Mouse (Mus musculus): Measurements from ENCODE around the gene Zglp1. TPM values are rescaled to one million over a fixed set of nuclear protein-coding genes. Genes with fewer than 3 reads are reported as not detected.

Zglp1 gene
- polyA plus RNA-seq, 1 experiment from 2014 or later: 0.39 TPM

DNA sequence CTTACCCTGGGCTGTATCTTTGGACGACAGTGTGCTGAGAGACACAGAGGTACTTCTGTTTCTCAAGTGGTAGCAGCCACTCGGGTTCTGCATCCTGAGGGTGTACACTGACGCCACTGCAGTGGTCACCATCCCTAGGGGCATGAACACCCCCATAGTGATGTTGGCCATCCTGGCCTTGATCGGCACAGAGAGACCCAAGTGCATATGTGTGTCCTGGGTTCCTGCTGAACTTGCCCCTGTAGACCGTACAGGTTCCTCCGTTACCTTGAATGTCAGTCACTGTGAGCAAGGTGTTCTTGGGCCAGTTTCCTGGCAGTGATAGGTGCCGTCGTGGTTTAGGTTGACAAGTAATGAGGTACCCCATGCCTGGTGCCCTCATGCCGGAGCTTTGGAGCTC, 26.5 kb upstream of the Zglp1 start:
- H3K36me3 ChIP-seq: peaks cover 20% of the 10 kb centered on the region
- WGBS: 93% methylated on average over 9 of the region's 9 CpGs
- H3K27me3 ChIP-seq: no peaks in the 10 kb centered on the region
- no peak overlapping the region for H3K27ac ChIP-seq (replicated peaks)
- peaks cover 17% of the 10 kb centered on the region for H3K4me1 ChIP-seq
- H3K9me3 ChIP-seq (replicated peaks): no peaks in the 10 kb centered on the region
- H3K4me3 ChIP-seq (replicated peaks): no peak overlapping the region
- no peak overlapping the region for H3K9ac ChIP-seq
- ATAC-seq (ENCODE audit: insufficient number of reproducible peaks, low FRiP score, low TSS enrichment, low read depth): no peak
- H3K4me2 ChIP-seq (replicated peaks): no peak overlapping the region

DNA sequence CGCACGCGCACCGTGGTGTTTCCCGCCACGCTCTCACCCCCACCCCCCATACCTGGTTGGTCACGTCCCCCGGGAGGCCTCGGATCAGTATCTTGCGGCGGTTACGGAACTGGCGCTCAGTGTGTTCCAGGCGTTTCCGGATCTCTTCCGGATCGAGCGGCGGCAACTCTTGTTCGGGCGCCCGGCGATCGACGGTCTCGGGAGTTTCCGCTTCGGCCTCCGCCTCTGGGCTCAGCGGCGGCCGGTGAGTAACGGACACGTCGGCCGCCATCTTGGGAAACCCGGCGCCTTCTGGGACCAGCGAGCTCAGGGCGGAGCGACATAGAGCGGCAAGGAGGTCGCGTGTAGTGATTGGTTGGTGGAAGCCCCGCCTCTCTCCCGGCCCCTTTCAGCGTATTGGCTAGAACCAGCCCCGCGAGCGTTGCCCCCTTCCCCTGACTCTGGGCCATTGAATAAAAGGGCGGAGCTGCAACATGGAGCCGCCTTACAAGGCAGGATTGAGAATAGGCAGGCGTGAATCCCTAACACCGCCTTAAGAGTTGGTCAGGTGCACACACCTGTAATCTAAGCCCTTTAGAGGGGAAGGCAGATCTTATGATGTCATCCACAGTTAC, 24.9 kb upstream of the Zglp1 start, which contains the start of the genes Gm38431 and Raver1:
Gene Gm38431, minus strand, starts transcription at position 291 of the 614 bp plus-strand sequence.
Gene Raver1, minus strand, starts transcription at position 302 of the 614 bp plus-strand sequence.
- WGBS: under 1% methylated on average over 54 of the region's 54 CpGs
- Histone ChIP-seq H3K27me3 (no peaks in the 10 kb centered on the region), H3K36me3 (peaks cover 35% of the 10 kb centered on the region), H3K4me1 (peaks cover 17% of the 10 kb centered on the region), H3K9ac (peak within 1 kb of the TSS; percentile 76), H3K4me2 (replicated peaks) (peak within 1 kb of the TSS; percentile 79), H3K27ac (replicated peaks) (peak within 1 kb of the TSS; percentile 91), H3K9me3 (replicated peaks) (no peaks in the 10 kb centered on the region), H3K4me3 (replicated peaks) (peak within 1 kb of the TSS; percentile 81)
- ATAC-seq (ENCODE audit: insufficient number of reproducible peaks, low FRiP score, low TSS enrichment, low read depth): peak; percentile 100

DNA sequence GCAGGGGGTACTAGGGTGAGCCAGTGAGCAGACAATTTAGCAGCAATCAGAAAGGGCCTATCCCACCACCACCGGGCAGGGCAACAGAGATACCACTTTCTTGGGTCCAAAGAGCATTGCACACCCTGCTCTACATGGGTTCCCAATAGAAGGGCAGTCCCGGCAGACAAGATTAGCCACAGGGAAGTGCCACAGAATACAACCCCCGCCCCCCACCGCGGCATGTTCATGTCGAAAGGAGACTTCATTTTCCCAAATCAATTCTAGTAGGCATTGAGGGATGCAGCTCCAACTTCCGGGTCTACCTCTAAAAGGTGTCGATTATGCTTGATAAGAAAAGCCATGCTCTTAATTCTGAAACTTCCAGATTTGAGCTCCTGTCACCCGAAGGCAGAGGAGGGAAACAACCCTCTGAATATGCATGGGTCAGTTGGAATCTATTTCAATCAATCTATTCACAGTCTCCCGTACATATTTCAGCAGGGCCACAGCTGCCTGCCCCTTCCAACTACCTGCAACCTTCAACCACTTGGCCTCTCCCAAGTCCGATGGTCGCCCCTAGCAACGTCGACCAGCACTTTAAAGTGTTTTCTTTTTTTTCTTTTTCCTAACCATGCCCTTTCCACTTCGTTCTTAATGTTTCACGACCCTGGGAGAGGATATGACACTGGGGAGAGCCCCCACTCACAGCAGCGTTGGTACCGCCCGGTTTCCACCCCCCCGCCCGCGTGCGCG, 24.2 kb upstream of the Zglp1 start:
- peak overlapping the region; percentile 79 for H3K4me2 ChIP-seq (replicated peaks)
- peak overlapping the region; percentile 91 for H3K27ac ChIP-seq (replicated peaks)
- peaks cover 42% of the 10 kb centered on the region for H3K36me3 ChIP-seq
- 1% methylated on average over 24 of the region's 24 CpGs for WGBS
- H3K9me3 ChIP-seq (replicated peaks): no peaks in the 10 kb centered on the region
- peaks cover 17% of the 10 kb centered on the region for H3K4me1 ChIP-seq
- no peak for ATAC-seq (ENCODE audit: insufficient number of reproducible peaks, low FRiP score, low TSS enrichment, low read depth)
- peak overlapping the region; percentile 81 for H3K4me3 ChIP-seq (replicated peaks)
- H3K9ac ChIP-seq: peak overlapping the region; percentile 76
- no peaks in the 10 kb centered on the region for H3K27me3 ChIP-seq

DNA sequence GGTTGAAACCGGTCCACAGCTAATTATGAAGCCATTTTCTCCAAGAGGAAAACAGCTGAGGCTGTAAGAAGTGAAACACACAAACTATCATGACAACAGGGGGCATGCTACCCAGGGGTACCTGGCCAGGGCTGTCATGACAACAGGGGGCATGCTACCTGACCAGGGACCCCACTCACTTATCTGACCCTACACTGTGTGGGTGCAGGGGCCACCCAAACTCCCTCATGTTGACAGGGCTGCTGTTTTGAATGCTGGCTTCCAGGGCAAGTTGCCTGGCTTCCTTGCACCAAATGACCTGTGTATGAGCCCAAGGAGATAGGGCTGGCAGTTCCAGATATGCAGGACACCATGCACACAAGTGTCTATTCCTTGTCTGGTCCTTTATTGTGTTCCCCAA, 23.6 kb upstream of the Zglp1 start:
- 90% methylated on average over 1 of the region's 1 CpGs for WGBS
- Histone ChIP-seq H3K9me3 (replicated peaks) (no peaks in the 10 kb centered on the region), H3K4me3 (replicated peaks) (peak overlapping the region; percentile 81), H3K4me1 (peaks cover 17% of the 10 kb centered on the region), H3K27me3 (no peaks in the 10 kb centered on the region), H3K4me2 (replicated peaks) (peak overlapping the region; percentile 79), H3K27ac (replicated peaks) (no peak overlapping the region), H3K36me3 (peaks cover 48% of the 10 kb centered on the region), H3K9ac (peak overlapping the region; percentile 21; the same call in 1 of the 2 replicates)
- ATAC-seq (ENCODE audit: insufficient number of reproducible peaks, low FRiP score, low TSS enrichment, low read depth): no peak

DNA sequence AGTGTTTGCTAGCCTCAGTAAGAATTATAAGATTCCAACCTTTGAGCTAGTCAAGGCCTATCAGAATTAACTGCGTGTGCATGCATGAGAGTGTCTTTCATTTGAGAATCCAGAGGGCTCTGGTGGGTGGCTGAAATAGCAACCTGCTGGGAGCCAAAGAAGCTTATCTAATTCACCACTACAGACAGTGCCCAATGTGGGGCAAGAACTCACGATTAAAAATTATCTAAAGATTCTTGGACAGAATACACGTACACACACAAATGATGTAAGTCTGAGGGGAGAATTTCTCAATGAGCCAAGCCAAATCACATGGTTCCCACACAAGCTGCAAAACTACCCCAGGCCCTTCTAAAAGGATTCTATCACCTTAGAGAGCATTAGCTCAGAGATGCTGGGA, 16.4 kb upstream of the Zglp1 start:
- 93% methylated on average over 3 of the region's 3 CpGs for WGBS
- H3K27ac ChIP-seq (replicated peaks): no peak overlapping the region

DNA sequence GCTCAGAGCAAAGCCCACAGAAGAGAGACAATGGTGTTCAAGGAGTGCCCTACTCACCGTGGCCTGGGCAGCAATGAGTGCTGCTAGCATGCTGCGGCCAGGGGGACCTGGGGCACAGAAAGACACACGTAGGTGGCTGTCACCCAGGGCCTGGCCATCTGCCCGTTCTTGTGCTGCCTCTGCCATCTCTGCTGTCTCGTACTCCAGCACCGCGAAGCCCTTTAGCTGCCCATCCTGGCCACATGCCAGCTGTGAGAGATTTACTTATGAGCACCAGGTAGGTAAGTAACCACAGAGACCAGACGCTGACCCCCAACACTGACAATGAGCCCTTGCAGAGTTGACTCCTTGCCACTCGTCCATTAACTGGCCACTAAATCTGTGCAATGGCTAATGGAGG, 14.2 kb upstream of the Zglp1 start:
- Histone ChIP-seq H3K9me3 (replicated peaks) (no peaks in the 10 kb centered on the region), H3K4me1 (no peaks in the 10 kb centered on the region), H3K36me3 (peaks cover 93% of the 10 kb centered on the region), H3K9ac (no peak overlapping the region), H3K4me2 (replicated peaks) (no peak overlapping the region), H3K4me3 (replicated peaks) (no peak overlapping the region), H3K27me3 (no peaks in the 10 kb centered on the region), H3K27ac (replicated peaks) (no peak overlapping the region)
- no peak for ATAC-seq (ENCODE audit: insufficient number of reproducible peaks, low FRiP score, low TSS enrichment, low read depth)
- WGBS: 87% methylated on average over 9 of the region's 9 CpGs

More for the DNA sequence above, 16.4 kb upstream of the Zglp1 start:
- Histone ChIP-seq H3K9ac (no peak overlapping the region), H3K9me3 (replicated peaks) (no peaks in the 10 kb centered on the region), H3K4me2 (replicated peaks) (no peak overlapping the region), H3K4me1 (no peaks in the 10 kb centered on the region), H3K4me3 (replicated peaks) (no peak overlapping the region), H3K36me3 (peaks cover 93% of the 10 kb centered on the region), H3K27me3 (no peaks in the 10 kb centered on the region)
- ATAC-seq (ENCODE audit: insufficient number of reproducible peaks, low FRiP score, low TSS enrichment, low read depth): no peak

DNA sequence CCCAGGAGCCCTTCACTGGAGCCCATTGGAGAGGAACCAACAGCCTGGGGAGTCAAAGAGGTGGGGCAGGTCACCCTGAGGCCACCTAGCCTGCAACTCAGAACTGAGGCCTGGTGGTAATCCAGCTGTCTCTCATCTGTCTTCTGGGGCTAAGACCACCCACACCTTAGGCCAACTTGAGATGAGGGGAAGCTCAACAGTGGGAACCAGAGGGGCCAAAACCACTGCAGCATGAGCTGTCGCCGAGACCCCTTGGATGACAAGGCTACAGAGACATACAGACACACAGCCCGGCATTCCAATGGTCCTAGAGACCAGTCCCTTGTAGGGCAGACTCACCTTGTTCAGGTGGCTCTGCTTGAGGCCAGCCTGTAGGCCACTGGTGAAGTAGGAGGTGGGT, 8.7 kb upstream of the Zglp1 start:
- WGBS: 89% methylated on average over 3 of the region's 3 CpGs
- no peak overlapping the region for H3K9ac ChIP-seq
- H3K36me3 ChIP-seq: peaks cover 64% of the 10 kb centered on the region
- no peak for ATAC-seq (ENCODE audit: insufficient number of reproducible peaks, low FRiP score, low TSS enrichment, low read depth)
- no peaks in the 10 kb centered on the region for H3K9me3 ChIP-seq (replicated peaks)
- H3K4me1 ChIP-seq: peaks cover 15% of the 10 kb centered on the region
- H3K4me3 ChIP-seq (replicated peaks): no peak overlapping the region
- no peak overlapping the region for H3K27ac ChIP-seq (replicated peaks)
- no peaks in the 10 kb centered on the region for H3K27me3 ChIP-seq
- H3K4me2 ChIP-seq (replicated peaks): no peak overlapping the region

DNA sequence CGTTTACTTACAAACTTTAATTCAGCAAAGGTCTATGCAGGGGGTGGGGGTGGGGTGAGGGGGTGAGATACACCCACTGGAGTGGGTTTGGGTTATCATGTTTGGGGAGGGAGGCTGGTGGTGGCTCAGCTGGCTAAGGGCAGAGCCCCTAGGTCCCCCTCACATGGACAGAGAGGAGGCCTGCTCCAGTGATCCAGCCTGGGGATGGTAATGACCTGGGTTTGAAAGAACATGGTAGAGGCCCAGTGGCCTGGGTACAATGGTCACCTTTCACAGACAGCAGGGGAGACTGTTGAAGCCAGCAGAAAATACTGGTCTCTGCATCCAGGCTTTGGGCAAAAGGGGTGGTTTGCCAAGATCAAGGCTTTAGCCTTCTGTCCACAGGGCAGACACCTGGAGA, 7.3 kb upstream of the Zglp1 start:
- no peak overlapping the region for H3K27ac ChIP-seq (replicated peaks)
- no peak overlapping the region for H3K9ac ChIP-seq
- peaks cover 15% of the 10 kb centered on the region for H3K4me1 ChIP-seq
- H3K4me2 ChIP-seq (replicated peaks): peak overlapping the region; percentile 85; the same call in 1 of the 2 replicates
- ATAC-seq (ENCODE audit: insufficient number of reproducible peaks, low FRiP score, low TSS enrichment, low read depth): no peak
- no peaks in the 10 kb centered on the region for H3K9me3 ChIP-seq (replicated peaks)
- WGBS: 77% methylated on average over 1 of the region's 1 CpGs
- peaks cover 54% of the 10 kb centered on the region for H3K36me3 ChIP-seq
- no peaks in the 10 kb centered on the region for H3K27me3 ChIP-seq
- H3K4me3 ChIP-seq (replicated peaks): no peak overlapping the region

DNA sequence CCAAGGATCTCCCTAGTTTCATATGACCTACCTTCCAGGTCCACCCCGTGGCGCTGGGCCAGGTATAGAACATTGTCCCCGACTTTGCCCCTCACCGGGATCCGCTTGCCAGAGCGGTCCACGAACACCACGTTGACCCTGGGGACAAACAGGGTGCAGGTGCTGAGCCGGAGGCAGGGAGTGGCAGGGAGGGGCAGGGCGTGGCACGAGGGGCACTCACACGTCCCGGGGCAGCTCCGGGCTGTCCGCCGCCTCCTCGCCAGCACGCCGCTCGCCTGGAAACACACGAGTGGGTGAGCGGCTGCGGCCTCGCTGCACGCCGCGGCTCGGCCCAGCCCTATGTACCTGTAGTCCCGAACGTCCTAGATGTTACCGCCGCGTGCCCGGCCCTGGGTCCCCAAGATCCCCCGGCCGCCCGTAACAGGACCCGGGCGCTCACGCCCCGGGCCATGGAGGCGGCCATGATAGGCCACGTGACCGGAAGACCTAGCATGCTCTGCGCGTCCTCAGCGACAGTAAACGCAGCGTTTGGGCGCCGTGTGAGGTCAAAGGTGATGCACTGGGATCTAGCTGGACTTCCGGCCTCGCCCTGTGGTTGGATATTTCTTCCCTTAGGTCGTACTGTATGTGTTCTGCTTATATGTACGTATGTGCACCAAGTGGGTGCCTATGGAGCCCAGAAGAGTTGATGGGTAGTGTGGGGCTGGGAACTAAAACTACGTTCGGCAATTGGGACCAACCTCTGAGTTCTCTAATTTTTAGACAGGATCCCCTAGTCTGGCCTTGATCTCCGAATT, 6.3 kb upstream of the Zglp1 start, which contains the start of the genes Gm49373 and Fdx1l:
Gene Gm49373, minus strand, starts transcription at position 53 of the 797 bp plus-strand sequence.
Gene Fdx1l, minus strand, starts transcription at position 571 of the 797 bp plus-strand sequence.
- ATAC-seq (ENCODE audit: insufficient number of reproducible peaks, low FRiP score, low TSS enrichment, low read depth): peak; percentile 91
- H3K4me2 ChIP-seq (replicated peaks): peak within 1 kb of the TSS; percentile 85
- H3K9me3 ChIP-seq (replicated peaks): no peaks in the 10 kb centered on the region
- peak within 1 kb of the TSS; percentile 93 for H3K4me3 ChIP-seq (replicated peaks)
- H3K4me1 ChIP-seq: peaks cover 15% of the 10 kb centered on the region
- peaks cover 45% of the 10 kb centered on the region for H3K36me3 ChIP-seq
- no peaks in the 10 kb centered on the region for H3K27me3 ChIP-seq
- peak within 1 kb of the TSS; percentile 73 for H3K27ac ChIP-seq (replicated peaks)
- H3K9ac ChIP-seq: peak within 1 kb of the TSS; percentile 80
- 2% methylated on average over 58 of the region's 58 CpGs for WGBS

DNA sequence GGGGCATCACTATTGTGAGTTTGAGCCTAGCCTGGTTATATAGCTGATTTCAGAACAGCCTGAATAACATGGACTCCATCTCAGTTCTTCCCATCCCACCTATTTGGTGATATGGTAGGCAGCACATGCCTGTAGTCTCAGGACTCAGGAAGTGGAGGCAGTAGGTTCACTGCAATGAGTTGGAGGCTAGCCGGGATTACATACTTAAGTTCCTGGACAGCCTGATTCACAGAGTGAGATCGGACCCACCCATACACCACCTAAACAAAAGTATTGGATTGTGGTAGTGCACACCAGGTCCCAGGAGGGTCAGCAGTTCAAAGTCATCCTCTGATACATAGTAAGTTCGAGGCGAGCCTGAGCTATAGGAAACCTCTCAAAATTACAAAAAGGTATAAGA, 5.7 kb upstream of the Zglp1 start:
- ATAC-seq (ENCODE audit: insufficient number of reproducible peaks, low FRiP score, low TSS enrichment, low read depth): no peak
- Histone ChIP-seq H3K27me3 (no peaks in the 10 kb centered on the region), H3K4me2 (replicated peaks) (peak overlapping the region; percentile 85), H3K9ac (peak overlapping the region; percentile 80), H3K4me3 (replicated peaks) (peak overlapping the region; percentile 93), H3K36me3 (peaks cover 42% of the 10 kb centered on the region), H3K27ac (replicated peaks) (no peak overlapping the region), H3K9me3 (replicated peaks) (no peaks in the 10 kb centered on the region), H3K4me1 (peaks cover 15% of the 10 kb centered on the region)
- 11% methylated on average over 4 of the region's 4 CpGs for WGBS

DNA sequence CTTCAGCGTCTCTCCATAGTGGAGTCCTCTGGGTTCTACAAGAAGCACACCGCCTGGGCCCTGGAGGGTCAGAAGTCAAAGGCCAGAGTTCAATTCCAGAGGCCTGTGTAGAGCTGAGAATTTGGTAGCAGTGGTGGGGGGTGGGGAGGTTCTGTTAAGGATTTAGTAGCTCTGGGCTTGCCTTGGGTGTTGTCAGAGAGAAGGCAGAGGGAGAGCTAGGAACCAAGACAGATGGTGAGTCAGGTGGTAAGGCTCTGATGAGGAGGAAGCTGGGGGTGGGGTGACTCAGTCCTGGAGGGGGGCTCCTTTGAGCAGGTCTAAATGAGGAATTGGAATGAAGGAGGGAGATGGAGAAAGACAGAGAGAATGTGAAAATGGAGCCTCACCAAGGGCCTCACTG, 4.0 kb downstream of the Zglp1 start:
- ATAC-seq (ENCODE audit: insufficient number of reproducible peaks, low FRiP score, low TSS enrichment, low read depth): no peak
- Histone ChIP-seq H3K27me3 (no peaks in the 10 kb centered on the region), H3K9ac (no peak overlapping the region), H3K9me3 (replicated peaks) (no peaks in the 10 kb centered on the region), H3K36me3 (peaks cover 39% of the 10 kb centered on the region), H3K4me3 (replicated peaks) (no peak overlapping the region), H3K4me1 (no peaks in the 10 kb centered on the region), H3K27ac (replicated peaks) (no peak overlapping the region), H3K4me2 (replicated peaks) (no peak overlapping the region)
- 76% methylated on average over 2 of the region's 2 CpGs for WGBS
